Mouse (Mus musculus) intestine, postnatal 0 days (tissue): ENCODE results near the gene Trir. TPM values are rescaled to one million over a fixed set of nuclear protein-coding genes. Genes with fewer than 3 reads are reported as not detected.

Source experiments
- ATAC-seq: fragments of 200-750 bp; cut with Nextera tagmentation; 2 replicates; pipeline ENCODE4 v1.8.0; 2017; ENCODE audit warnings: mild to moderate bottlenecking, moderate TSS enrichment, moderate library complexity
- H3K27ac ChIP-seq: fragments of 300-500 bp; sonication (generic); 2 replicates; pipeline ENCODE4 v1.5.1; 2014; ENCODE audit warnings: mild to moderate bottlenecking, low read depth, low read length, moderate library complexity
- H3K27me3 ChIP-seq: fragments of 300-500 bp; sonication (generic); replicated peaks from 2 replicates; pipeline ENCODE4 v1.6.1; 2014; ENCODE audit warnings: low read length, mixed read lengths; ENCODE audit not compliant: control insufficient read depth, insufficient read depth
- H3K36me3 ChIP-seq: fragments of 300-500 bp; sonication (generic); 2 replicates; pipeline ENCODE4 v1.6.1; 2014; ENCODE audit warnings: mild to moderate bottlenecking, moderate library complexity; ENCODE audit not compliant: control insufficient read depth, insufficient read depth
- H3K4me1 ChIP-seq: fragments of 300-500 bp; sonication (generic); replicated peaks from 2 replicates; pipeline ENCODE4 v1.6.1; 2014; ENCODE audit warnings: antibody characterized with exemption, low read length, mixed read lengths; ENCODE audit not compliant: control insufficient read depth, insufficient read depth
- H3K4me2 ChIP-seq: fragments of 300-500 bp; sonication (generic); replicated peaks from 2 replicates; pipeline ENCODE4 v1.6.1; 2014; ENCODE audit warnings: low read depth, mild to moderate bottlenecking, moderate library complexity
- H3K4me3 ChIP-seq: fragments of 300-500 bp; sonication (generic); 2 replicates; pipeline ENCODE4 v1.5.1; 2014; ENCODE audit warnings: low read depth, low read length
- H3K9ac ChIP-seq: fragments of 300-500 bp; sonication (generic); 2 replicates; pipeline ENCODE4 v1.6.1; 2014; ENCODE audit warnings: mild to moderate bottlenecking, low read depth, low read length
- H3K9me3 ChIP-seq: fragments of 300-500 bp; sonication (generic); 2 replicates; pipeline ENCODE4 v1.6.1; 2016; ENCODE audit warnings: mixed run types; ENCODE audit not compliant: control insufficient read depth
- CTCF ChIP-seq: sonication (generic); IDR thresholded peaks from 2 replicates; pipeline ENCODE4 v1.5.1; 2016; ENCODE audit warnings: low read depth, mild to moderate bottlenecking, control low read depth, antibody characterized with exemption, moderate library complexity
- WGBS: fragments of 180-500 bp; shearing (Covaris S2); extraction: QIAGEN DNeasy Blood & Tissue Kit; methylation state at CpG from one replicate; pipeline ENCODE4 v1.1.7; 2014; 5-methylcytosine and 5-hydroxymethylcytosine counted together
- polyA plus RNA-seq: library from polyadenylated mRNA; unstranded; fragments of >200 nt; fragmentation: Nextera tagmentation; extraction: Ambion mirVana; gene quantifications from 2 replicates; pipeline ENCODE4 v1.2.1, GENCODE M21; 2015

Trir gene
- polyA plus RNA-seq, 1 experiment from 2014 or later, result 121 TPM

- no peaks in the 10 kb centered on the region for H3K36me3 ChIP-seq
- peaks cover 41% of the 10 kb centered on the region for H3K4me1 ChIP-seq
- no peak overlapping the region for H3K9ac ChIP-seq
- peak overlapping the region; percentile 96 for H3K4me2 ChIP-seq
- H3K9me3 ChIP-seq, result no peaks in the 10 kb centered on the region
- ATAC-seq, result no peak
- TF ChIP-seq CTCF, result no peak
- WGBS, result 53% methylated on average over 15 of the region's 15 CpGs
- H3K27ac ChIP-seq, result peak overlapping the region; percentile 97
- no peaks in the 10 kb centered on the region for H3K27me3 ChIP-seq
- H3K4me3 ChIP-seq, result no peak overlapping the region
Observed at GRCm38 (mm10) chr8:84981644-84982498, 44.8 kb upstream of the Trir start.

GRCm38 (mm10) chr8:84982499-84983011 is 44.1 kb upstream of the Trir start:
- peaks cover 41% of the 10 kb centered on the region for H3K4me1 ChIP-seq
- no peaks in the 10 kb centered on the region for H3K9me3 ChIP-seq
- peak overlapping the region; percentile 82; the same call in 1 of the 2 replicates for H3K27ac ChIP-seq
- H3K36me3 ChIP-seq, result no peaks in the 10 kb centered on the region
- 60% methylated on average over 3 of the region's 3 CpGs for WGBS
- H3K4me3 ChIP-seq, result no peak overlapping the region
- ATAC-seq, result no peak
- H3K9ac ChIP-seq, result no peak overlapping the region
- no peak for TF ChIP-seq CTCF
- H3K4me2 ChIP-seq, result peak overlapping the region; percentile 96
- no peaks in the 10 kb centered on the region for H3K27me3 ChIP-seq

- no peak for TF ChIP-seq CTCF
- no peak for ATAC-seq
- peak overlapping the region; percentile 46 for H3K4me3 ChIP-seq
- no peaks in the 10 kb centered on the region for H3K36me3 ChIP-seq
- H3K9ac ChIP-seq, result peak overlapping the region; percentile 53
- WGBS, result 6% methylated on average over 16 of the region's 16 CpGs
- H3K27ac ChIP-seq, result peak overlapping the region; percentile 89
- H3K9me3 ChIP-seq, result no peaks in the 10 kb centered on the region
- no peaks in the 10 kb centered on the region for H3K27me3 ChIP-seq
- H3K4me1 ChIP-seq, result peaks cover 35% of the 10 kb centered on the region
- H3K4me2 ChIP-seq, result peak overlapping the region; percentile 96
Observed at GRCm38 (mm10) chr8:84984294-84985048, 42.2 kb upstream of the Trir start.

- Histone ChIP-seq H3K4me3 (peak overlapping the region; percentile 46), H3K9me3 (no peaks in the 10 kb centered on the region), H3K27ac (peak overlapping the region; percentile 89), H3K27me3 (no peaks in the 10 kb centered on the region), H3K36me3 (no peaks in the 10 kb centered on the region), H3K9ac (peak overlapping the region; percentile 53), H3K4me2 (peak overlapping the region; percentile 96), H3K4me1 (peaks cover 32% of the 10 kb centered on the region)
- ATAC-seq, result no peak
- TF ChIP-seq CTCF, result no peak
- WGBS, result 1% methylated on average over 23 of the region's 23 CpGs
Observed at GRCm38 (mm10) chr8:84985049-84985683, 41.5 kb upstream of the Trir start.

- H3K4me2 ChIP-seq, result peak overlapping the region; percentile 96
- H3K9me3 ChIP-seq, result no peaks in the 10 kb centered on the region
- peak overlapping the region; percentile 53 for H3K9ac ChIP-seq
- WGBS, result under 1% methylated on average over 53 of the region's 53 CpGs
- H3K36me3 ChIP-seq, result no peaks in the 10 kb centered on the region
- no peaks in the 10 kb centered on the region for H3K27me3 ChIP-seq
- TF ChIP-seq CTCF, result no peak
- H3K27ac ChIP-seq, result peak overlapping the region; percentile 89
- peak; percentile 28 for ATAC-seq
- H3K4me1 ChIP-seq, result peaks cover 27% of the 10 kb centered on the region
- peak overlapping the region; percentile 46 for H3K4me3 ChIP-seq
Observed at GRCm38 (mm10) chr8:84985684-84986378, 40.8 kb upstream of the Trir start.
